Mouse (Mus musculus): ENCODE data around the gene Epsti1. TPM values are rescaled to one million over a fixed set of nuclear protein-coding genes. Genes with fewer than 3 reads are reported as not detected.

The Epsti1 gene
- polyA plus RNA-seq, 1 experiment from 2014 or later = 0.27 TPM

- Histone ChIP-seq H3K9me3 (no peaks in the 10 kb centered on the region), H3K4me1 (replicated peaks) (peaks cover 4% of the 10 kb centered on the region; the same call in 1 of the 2 replicates), H3K9ac (no peak overlapping the region), H3K27me3 (no peaks in the 10 kb centered on the region), H3K27ac (replicated peaks) (no peak overlapping the region), H3K36me3 (no peaks in the 10 kb centered on the region), H3K4me3 (no peak overlapping the region), H3K4me2 (no peak overlapping the region)
- WGBS = 56% methylated on average over 3 of the region's 3 CpGs
- ATAC-seq (ENCODE audit: low read depth) = no peak
Observed at GRCm38 (mm10) chr14:77926718-77927117, 22.7 kb downstream of the Epsti1 start.

DNA sequence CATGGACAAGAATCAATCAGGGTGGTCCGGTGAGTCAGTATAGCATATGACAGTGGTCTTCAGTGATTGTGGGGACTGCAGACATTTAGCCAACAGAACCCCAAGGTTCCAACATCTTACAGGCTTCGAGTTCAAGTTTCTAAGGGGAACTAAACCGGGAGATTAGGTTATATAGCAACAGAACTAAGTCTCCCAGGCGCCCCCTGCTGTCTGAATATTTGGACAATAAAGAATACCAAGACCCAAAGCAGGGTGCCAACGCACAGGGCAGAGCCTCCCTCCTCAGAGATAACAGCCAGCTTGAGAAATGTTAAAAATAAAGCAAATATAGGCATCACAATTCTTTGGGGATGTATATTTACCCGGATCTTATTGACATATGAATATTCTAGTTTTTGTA, 24.0 kb downstream of the Epsti1 start:
- Histone ChIP-seq H3K4me2 (no peak overlapping the region), H3K36me3 (no peaks in the 10 kb centered on the region), H3K27ac (replicated peaks) (no peak overlapping the region), H3K9me3 (no peaks in the 10 kb centered on the region), H3K4me1 (replicated peaks) (peaks cover 4% of the 10 kb centered on the region; the same call in 1 of the 2 replicates), H3K27me3 (no peaks in the 10 kb centered on the region), H3K9ac (no peak overlapping the region), H3K4me3 (no peak overlapping the region)
- no peak for ATAC-seq (ENCODE audit: low read depth)
- 47% methylated on average over 6 of the region's 6 CpGs for WGBS

- Histone ChIP-seq H3K27me3 (no peaks in the 10 kb centered on the region), H3K27ac (replicated peaks) (no peak overlapping the region), H3K9me3 (no peaks in the 10 kb centered on the region), H3K4me3 (no peak overlapping the region), H3K4me1 (replicated peaks) (peaks cover 4% of the 10 kb centered on the region; the same call in 1 of the 2 replicates), H3K36me3 (no peaks in the 10 kb centered on the region), H3K9ac (no peak overlapping the region), H3K4me2 (no peak overlapping the region)
- WGBS = 92% methylated on average over 5 of the region's 5 CpGs
- no peak for ATAC-seq (ENCODE audit: low read depth)
Observed at GRCm38 (mm10) chr14:77928653-77929052, 24.6 kb downstream of the Epsti1 start.

DNA sequence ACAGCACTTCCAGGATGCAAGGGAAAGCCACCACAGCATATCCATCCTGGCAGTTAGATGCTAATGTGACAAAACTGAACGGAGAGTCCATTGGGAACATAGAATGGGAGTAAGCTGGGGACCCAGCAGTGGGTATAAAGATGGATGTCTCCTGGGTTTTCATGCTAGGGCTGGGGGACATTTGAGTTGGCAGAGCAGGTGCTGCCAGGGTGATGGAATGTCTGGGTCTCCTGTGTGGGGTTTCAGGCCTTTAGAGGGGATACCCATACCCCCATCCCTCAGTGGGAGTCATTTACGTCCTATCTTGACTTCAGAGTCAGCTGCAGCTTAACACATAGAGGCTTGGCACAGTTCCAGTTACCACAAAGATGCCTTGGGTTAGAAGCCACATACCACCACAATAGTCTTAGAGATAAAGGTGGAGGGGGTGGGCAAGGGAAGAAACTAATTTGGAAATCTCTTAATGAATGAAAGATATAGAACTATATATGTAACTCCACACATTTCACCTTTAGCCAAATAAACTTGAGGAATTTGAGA, 25.2 kb downstream of the Epsti1 start:
- no peak overlapping the region for H3K9ac ChIP-seq
- no peaks in the 10 kb centered on the region for H3K36me3 ChIP-seq
- 37% methylated on average over 2 of the region's 2 CpGs for WGBS
- no peak overlapping the region for H3K4me3 ChIP-seq
- H3K9me3 ChIP-seq = no peaks in the 10 kb centered on the region
- no peaks in the 10 kb centered on the region for H3K27me3 ChIP-seq
- no peak for ATAC-seq (ENCODE audit: low read depth)
- H3K4me2 ChIP-seq = no peak overlapping the region
- H3K4me1 ChIP-seq (replicated peaks) = peaks cover 4% of the 10 kb centered on the region; the same call in 1 of the 2 replicates
- H3K27ac ChIP-seq (replicated peaks) = no peak overlapping the region

DNA sequence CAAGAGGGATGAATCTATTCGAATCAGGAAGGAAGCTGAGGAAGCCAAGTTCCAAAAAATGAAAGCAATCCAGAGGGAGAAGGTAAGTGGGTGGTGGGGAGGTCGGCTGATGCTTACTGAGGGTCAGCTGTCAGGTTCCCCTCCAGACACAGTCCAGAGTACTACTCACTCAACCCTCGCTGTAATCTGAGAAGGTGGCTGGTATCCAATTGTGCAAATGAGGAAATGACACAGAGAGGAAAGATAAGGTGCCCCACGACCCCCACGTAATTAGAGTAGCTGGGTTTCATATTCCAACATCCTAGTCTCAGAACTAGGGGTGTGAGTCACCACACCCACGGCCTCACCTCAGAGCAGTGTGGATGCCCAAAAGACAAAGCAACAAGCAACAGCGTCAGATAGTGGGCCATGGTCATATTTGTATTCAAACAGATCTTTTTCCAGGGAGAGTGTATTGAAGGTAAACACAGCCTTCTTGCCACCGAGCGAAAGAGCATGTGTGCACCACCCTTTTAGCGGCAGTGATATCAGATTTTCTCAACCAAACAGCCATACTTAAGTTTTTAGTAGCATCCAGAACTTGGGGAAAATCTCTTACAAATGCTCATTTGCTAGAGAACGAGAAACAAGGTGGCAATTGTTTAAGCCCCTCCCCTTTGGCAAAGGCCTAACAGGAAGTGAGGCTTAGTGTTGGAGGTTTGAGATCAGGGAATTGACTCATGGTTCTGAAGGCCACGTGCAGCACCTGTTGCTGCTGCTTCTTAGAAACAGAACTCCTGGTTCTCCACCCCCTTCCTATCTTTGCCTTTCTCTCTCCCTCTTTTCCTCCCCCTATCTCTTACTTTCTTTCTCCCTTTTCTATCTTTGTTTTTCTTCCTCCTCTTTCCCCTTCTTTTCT, 28.4 kb downstream of the Epsti1 start:
- H3K4me1 ChIP-seq (replicated peaks) = 0 out of 2 replicates have a peak, but pooled peaks cover 4% of the 10 kb centered on the region
- 67% methylated on average over 12 of the region's 12 CpGs for WGBS
- no peak for ATAC-seq (ENCODE audit: low read depth)
- no peak overlapping the region for H3K4me3 ChIP-seq
- H3K4me2 ChIP-seq = no peak overlapping the region
- no peaks in the 10 kb centered on the region for H3K36me3 ChIP-seq
- no peak overlapping the region for H3K9ac ChIP-seq
- H3K27ac ChIP-seq (replicated peaks) = no peak overlapping the region
- H3K9me3 ChIP-seq = no peaks in the 10 kb centered on the region
- no peaks in the 10 kb centered on the region for H3K27me3 ChIP-seq

- Histone ChIP-seq H3K27me3 (no peaks in the 10 kb centered on the region), H3K9ac (no peak overlapping the region), H3K4me2 (no peak overlapping the region), H3K27ac (replicated peaks) (no peak overlapping the region), H3K36me3 (no peaks in the 10 kb centered on the region), H3K4me1 (replicated peaks) (0 out of 2 replicates have a peak, but pooled peaks cover 4% of the 10 kb centered on the region), H3K9me3 (no peaks in the 10 kb centered on the region), H3K4me3 (no peak overlapping the region)
- WGBS = 93% methylated on average over 5 of the region's 5 CpGs
- no peak for ATAC-seq (ENCODE audit: low read depth)
Observed at GRCm38 (mm10) chr14:77933243-77933642, 29.2 kb downstream of the Epsti1 start.

DNA sequence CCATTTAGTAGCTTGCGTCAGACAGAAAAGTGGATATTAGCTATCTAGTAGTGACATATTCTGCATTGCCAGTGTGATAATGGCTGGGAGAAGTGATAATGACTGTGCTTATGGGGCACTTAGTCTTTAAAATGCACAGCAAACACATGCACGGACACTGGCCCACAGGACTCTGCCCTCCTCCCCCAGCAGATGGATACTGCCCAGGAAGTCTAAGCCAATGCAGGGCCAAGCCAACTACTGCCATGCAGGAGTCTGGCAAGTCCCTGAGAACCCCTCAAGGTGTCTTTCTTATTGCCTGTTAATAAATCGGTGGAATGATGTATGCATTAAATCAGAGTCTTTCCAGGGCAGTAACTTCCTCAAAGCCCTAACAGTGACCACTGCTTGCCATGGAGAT, 30.4 kb downstream of the Epsti1 start:
- no peak overlapping the region for H3K4me3 ChIP-seq
- ATAC-seq (ENCODE audit: low read depth) = no peak
- H3K4me1 ChIP-seq (replicated peaks) = no peaks in the 10 kb centered on the region
- H3K27me3 ChIP-seq = no peaks in the 10 kb centered on the region
- no peak overlapping the region for H3K9ac ChIP-seq
- H3K9me3 ChIP-seq = no peaks in the 10 kb centered on the region
- H3K36me3 ChIP-seq = no peaks in the 10 kb centered on the region
- no peak overlapping the region for H3K4me2 ChIP-seq
- 84% methylated on average over 3 of the region's 3 CpGs for WGBS
- H3K27ac ChIP-seq (replicated peaks) = no peak overlapping the region

GRCm38 (mm10) chr14:77941105-77941504, 37.1 kb downstream of the Epsti1 start:
- H3K27me3 ChIP-seq = no peaks in the 10 kb centered on the region
- 97% methylated on average over 1 of the region's 1 CpGs for WGBS
- no peaks in the 10 kb centered on the region for H3K9me3 ChIP-seq
- no peaks in the 10 kb centered on the region for H3K36me3 ChIP-seq
- ATAC-seq (ENCODE audit: low read depth) = no peak
- H3K4me1 ChIP-seq (replicated peaks) = peaks cover 17% of the 10 kb centered on the region
- H3K27ac ChIP-seq (replicated peaks) = no peak overlapping the region
- no peak overlapping the region for H3K9ac ChIP-seq
- H3K4me3 ChIP-seq = no peak overlapping the region
- H3K4me2 ChIP-seq = no peak overlapping the region

DNA sequence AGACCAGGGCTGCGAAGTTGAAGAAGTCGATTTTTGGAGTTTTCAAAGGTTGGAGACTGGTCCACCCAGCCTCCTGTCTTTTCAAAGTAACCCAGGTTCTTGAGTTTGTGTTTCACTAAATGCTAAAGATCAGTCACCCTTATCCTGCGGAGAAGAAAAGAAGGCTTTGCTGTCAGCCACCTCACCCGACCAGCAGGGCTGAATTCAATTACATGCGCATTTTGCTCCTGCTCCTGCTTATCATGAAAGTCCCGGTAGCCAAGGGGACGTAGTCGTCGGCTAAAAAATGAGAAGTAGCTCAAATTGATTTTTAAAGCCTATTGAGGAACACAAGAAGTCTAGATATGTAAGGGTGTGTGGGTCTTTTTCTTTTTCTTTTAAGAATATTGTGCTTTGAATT, 38.2 kb downstream of the Epsti1 start:
- H3K27ac ChIP-seq (replicated peaks) = no peak overlapping the region
- peaks cover 17% of the 10 kb centered on the region for H3K4me1 ChIP-seq (replicated peaks)
- 31% methylated on average over 9 of the region's 9 CpGs for WGBS
- H3K36me3 ChIP-seq = no peaks in the 10 kb centered on the region
- H3K27me3 ChIP-seq = no peaks in the 10 kb centered on the region
- H3K9ac ChIP-seq = no peak overlapping the region
- no peak overlapping the region for H3K4me2 ChIP-seq
- no peaks in the 10 kb centered on the region for H3K9me3 ChIP-seq
- H3K4me3 ChIP-seq = no peak overlapping the region
- no peak for ATAC-seq (ENCODE audit: low read depth)

DNA sequence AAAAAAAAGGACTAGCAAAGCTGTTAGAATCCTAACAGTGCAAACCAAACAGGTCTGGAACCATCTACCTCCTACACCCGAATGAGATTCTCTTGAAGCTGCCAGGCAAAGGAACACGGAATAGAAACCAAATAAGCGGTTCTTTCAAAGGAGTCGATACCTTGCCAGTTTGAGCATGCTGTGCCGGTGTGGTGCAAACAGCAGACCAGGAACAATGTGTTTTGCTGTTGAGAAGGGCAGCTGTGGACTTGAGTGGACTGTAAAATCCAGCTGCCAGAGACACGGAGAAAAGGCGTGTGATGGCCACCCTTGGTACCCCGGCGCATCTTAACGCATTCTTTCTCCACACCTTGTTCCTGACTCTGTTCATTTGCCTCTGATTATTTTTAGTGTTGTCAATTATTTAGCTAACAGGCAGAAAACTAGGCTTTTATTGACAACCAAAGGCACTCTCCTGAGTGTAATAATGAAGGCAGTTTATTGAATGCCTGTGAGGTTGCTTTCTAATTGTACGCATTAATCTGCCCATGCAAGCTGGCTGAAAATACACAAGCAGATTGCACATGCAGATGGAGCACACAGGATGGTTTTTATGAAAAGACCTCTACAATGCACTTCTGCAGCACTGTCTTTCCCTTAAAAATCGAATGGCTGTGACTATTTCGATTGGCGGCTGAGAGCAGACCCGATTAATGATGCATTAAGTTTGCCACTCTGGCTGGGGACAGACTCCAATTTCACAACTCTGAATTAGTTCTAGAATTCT, 38.9 kb downstream of the Epsti1 start:
- Histone ChIP-seq H3K36me3 (no peaks in the 10 kb centered on the region), H3K4me1 (replicated peaks) (peaks cover 17% of the 10 kb centered on the region), H3K27me3 (no peaks in the 10 kb centered on the region), H3K9ac (peak overlapping the region; percentile 12; the same call in 1 of the 2 replicates), H3K27ac (replicated peaks) (peak overlapping the region; percentile 43), H3K9me3 (no peaks in the 10 kb centered on the region), H3K4me2 (peak overlapping the region; percentile 43), H3K4me3 (no peak overlapping the region)
- ATAC-seq (ENCODE audit: low read depth) = peak; percentile 90
- WGBS = 30% methylated on average over 15 of the region's 15 CpGs

DNA sequence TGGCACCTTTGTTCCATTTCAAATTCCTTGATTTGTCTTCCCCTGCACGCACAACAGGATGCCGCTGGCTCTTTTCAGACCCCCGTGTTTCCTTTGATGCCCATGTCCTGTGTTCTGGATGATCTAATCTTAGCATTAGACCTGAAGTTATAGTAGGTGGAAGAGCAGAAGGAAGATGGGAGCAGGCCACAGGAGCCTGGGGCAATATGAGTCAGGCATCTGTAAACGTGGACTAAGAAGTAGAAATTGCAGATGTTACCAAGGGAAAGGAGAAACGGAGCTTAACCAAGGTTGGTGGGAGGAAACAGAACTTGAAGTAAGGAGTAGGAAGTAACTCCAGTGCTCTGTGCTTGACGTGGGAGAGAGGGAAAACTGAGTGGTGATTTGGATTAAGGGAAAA, 57.7 kb downstream of the Epsti1 start:
- ATAC-seq (ENCODE audit: low read depth) = no peak
- Histone ChIP-seq H3K9ac (no peak overlapping the region), H3K36me3 (no peaks in the 10 kb centered on the region), H3K9me3 (no peaks in the 10 kb centered on the region), H3K4me2 (no peak overlapping the region), H3K27ac (replicated peaks) (no peak overlapping the region), H3K4me1 (replicated peaks) (no peaks in the 10 kb centered on the region), H3K4me3 (no peak overlapping the region), H3K27me3 (no peaks in the 10 kb centered on the region)
- 74% methylated on average over 6 of the region's 6 CpGs for WGBS

- Histone ChIP-seq H3K4me2 (no peak overlapping the region), H3K4me3 (no peak overlapping the region), H3K4me1 (replicated peaks) (no peaks in the 10 kb centered on the region), H3K27me3 (no peaks in the 10 kb centered on the region), H3K36me3 (no peaks in the 10 kb centered on the region), H3K27ac (replicated peaks) (no peak overlapping the region), H3K9ac (no peak overlapping the region), H3K9me3 (no peaks in the 10 kb centered on the region)
- ATAC-seq (ENCODE audit: low read depth) = no peak
- WGBS = 67% methylated on average over 7 of the region's 7 CpGs
Observed at GRCm38 (mm10) chr14:77963525-77963924, 59.5 kb downstream of the Epsti1 start.

All from neural tube, embryonic 13.5 days (tissue).